Mouse (Mus musculus) ES-Bruce4 (cell line): ENCODE data around the gene Dnmbp. TPM values are rescaled to one million over a fixed set of nuclear protein-coding genes. Genes with fewer than 3 reads are reported as not detected.

ENCODE experiments used
- H3K27ac ChIP-seq: 2 replicates; pipeline ENCODE4 v1.5.1; 2012; ENCODE audit warnings: low read length, inconsistent platforms; ENCODE audit not compliant: insufficient read depth
- H3K27me3 ChIP-seq: 2 replicates; pipeline ENCODE4 v1.6.1; 2012; ENCODE audit warnings: mild to moderate bottlenecking, low read length, inconsistent platforms; ENCODE audit not compliant: control insufficient read depth, poor library complexity, insufficient read depth, severe bottlenecking
- H3K36me3 ChIP-seq: 2 replicates; pipeline ENCODE4 v1.6.1; 2012; ENCODE audit warnings: inconsistent platforms, mild to moderate bottlenecking, low read length, moderate library complexity; ENCODE audit not compliant: control insufficient read depth, poor library complexity, insufficient read depth, severe bottlenecking
- H3K4me1 ChIP-seq: one replicate; pipeline ENCODE4 v1.8.1; 2011; ENCODE audit warnings: low read length; ENCODE audit not compliant: control insufficient read depth, insufficient read depth
- H3K4me3 ChIP-seq: 2 replicates; pipeline ENCODE4 v1.5.1; 2011; ENCODE audit warnings: low read depth, mild to moderate bottlenecking, low read length
- H3K9ac ChIP-seq: 2 replicates; pipeline ENCODE4 v1.6.1; 2012; ENCODE audit warnings: low read depth, mild to moderate bottlenecking, inconsistent platforms; ENCODE audit not compliant: poor library complexity, severe bottlenecking
- H3K9me3 ChIP-seq: replicated peaks from 2 replicates; pipeline ENCODE4 v1.6.1; 2012; ENCODE audit warnings: mild to moderate bottlenecking, low read length, inconsistent platforms; ENCODE audit not compliant: control insufficient read depth, poor library complexity, insufficient read depth, severe bottlenecking
- CTCF ChIP-seq: IDR thresholded peaks from one replicate; pipeline ENCODE4 v1.8.1; 2011; ENCODE audit warnings: low read depth, low read length
- EP300 ChIP-seq: IDR thresholded peaks from 2 replicates; pipeline ENCODE4 v1.6.1; 2011; ENCODE audit warnings: low read depth, low read length; ENCODE audit not compliant: insufficient read depth
- POLR2A ChIP-seq: IDR thresholded peaks from one replicate; pipeline ENCODE4 v1.8.1; 2011; ENCODE audit warnings: low read length; ENCODE audit not compliant: insufficient read depth
- polyA plus RNA-seq: library from polyadenylated mRNA; stranded (reverse); fragments of >200 nt; gene quantifications from 2 replicates; pipeline ENCODE4 v1.2.4, GENCODE M21; 2011; ENCODE audit warnings: low read depth; ENCODE audit not compliant: missing spikeins, insufficient read depth, insufficient read length

Gene Dnmbp
- polyA plus RNA-seq, 1 experiment = 18.6 TPM

DNA sequence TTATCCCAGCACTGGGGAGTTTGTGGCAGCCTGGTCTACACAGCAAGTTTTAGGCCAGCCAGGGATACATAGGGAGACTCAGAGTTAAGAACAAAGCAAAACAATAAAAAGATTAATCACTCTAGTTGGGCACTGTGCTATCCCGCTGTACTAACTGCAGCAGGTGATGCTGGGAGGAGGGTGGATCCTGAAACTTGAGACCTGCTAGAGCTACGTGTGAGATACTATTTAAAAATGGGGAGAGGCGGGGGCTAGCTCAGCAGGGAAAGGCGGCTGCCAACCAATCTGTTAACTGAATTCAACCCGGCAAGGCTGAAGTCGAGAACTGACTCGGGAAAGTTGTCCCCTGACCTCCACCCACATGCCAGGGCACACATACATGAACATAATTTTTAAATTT lies 45.9 kb downstream of the Dnmbp start:
- peak overlapping the region; percentile 60 for H3K27ac ChIP-seq
- peaks cover 8% of the 10 kb centered on the region for H3K4me1 ChIP-seq
- H3K9ac ChIP-seq = 0 out of 2 replicates have a peak overlapping the region, but pooled peaks have one; percentile 32
- no peaks in the 10 kb centered on the region for H3K27me3 ChIP-seq
- H3K9me3 ChIP-seq = no peaks in the 10 kb centered on the region
- H3K36me3 ChIP-seq = no peaks in the 10 kb centered on the region
- peak overlapping the region; percentile 29 for H3K4me3 ChIP-seq
- TF ChIP-seq CTCF (no peak), EP300 (peak; percentile 50; the same call in 1 of the 2 replicates), POLR2A (peak; percentile 42)

DNA sequence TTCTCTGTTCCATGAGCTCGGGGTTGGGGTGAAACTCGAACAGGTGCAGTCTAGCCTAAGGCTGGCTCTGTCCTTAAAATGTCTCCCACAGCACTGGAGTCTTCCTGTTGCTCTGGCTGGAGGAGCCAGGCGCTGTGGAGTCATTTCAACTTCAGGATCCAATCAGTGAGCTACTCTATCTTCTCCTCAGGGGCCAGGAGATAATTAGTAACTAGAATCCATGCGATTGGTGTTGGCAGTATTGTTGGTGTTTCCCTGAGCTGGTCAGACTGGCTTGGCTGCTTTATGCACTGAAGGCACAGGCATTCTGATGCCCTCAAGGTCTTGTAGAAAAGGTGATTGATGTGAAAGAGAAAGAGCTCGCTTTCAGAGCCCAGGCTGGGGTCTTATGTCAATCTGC lies 49.5 kb downstream of the Dnmbp start:
- Histone ChIP-seq H3K27me3 (no peaks in the 10 kb centered on the region), H3K9ac (peak overlapping the region; percentile 46), H3K27ac (peak overlapping the region; percentile 45), H3K36me3 (no peaks in the 10 kb centered on the region), H3K9me3 (no peaks in the 10 kb centered on the region), H3K4me1 (peaks cover 2% of the 10 kb centered on the region), H3K4me3 (peak overlapping the region; percentile 56)
- TF ChIP-seq POLR2A (no peak), CTCF (no peak), EP300 (peak; percentile 41; the same call in 1 of the 2 replicates)

DNA sequence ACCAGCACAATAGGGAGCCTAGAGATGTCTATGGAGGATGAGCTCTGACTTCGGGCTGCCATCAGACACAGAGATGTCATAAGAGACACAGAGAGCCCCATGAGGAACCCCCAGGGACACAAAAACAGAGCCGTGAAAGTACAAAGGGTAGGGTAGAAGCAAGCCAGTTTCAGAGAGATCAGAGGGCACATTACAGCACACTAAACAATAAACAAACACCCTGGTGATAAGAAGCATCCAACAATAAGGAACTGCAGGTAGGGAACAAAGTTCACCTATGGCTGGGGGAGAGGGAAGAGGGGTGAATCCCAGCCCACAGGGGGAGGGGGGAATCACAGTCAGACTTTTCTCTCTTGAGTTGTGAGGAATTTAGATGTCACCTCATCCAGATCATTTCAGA lies 52.3 kb downstream of the Dnmbp start:
- H3K9ac ChIP-seq = no peak overlapping the region
- no peak overlapping the region for H3K27ac ChIP-seq
- no peaks in the 10 kb centered on the region for H3K36me3 ChIP-seq
- no peaks in the 10 kb centered on the region for H3K27me3 ChIP-seq
- H3K9me3 ChIP-seq = no peaks in the 10 kb centered on the region
- no peaks in the 10 kb centered on the region for H3K4me1 ChIP-seq
- no peak for TF ChIP-seq EP300
- TF ChIP-seq POLR2A = no peak
- no peak for TF ChIP-seq CTCF
- H3K4me3 ChIP-seq = no peak overlapping the region

DNA sequence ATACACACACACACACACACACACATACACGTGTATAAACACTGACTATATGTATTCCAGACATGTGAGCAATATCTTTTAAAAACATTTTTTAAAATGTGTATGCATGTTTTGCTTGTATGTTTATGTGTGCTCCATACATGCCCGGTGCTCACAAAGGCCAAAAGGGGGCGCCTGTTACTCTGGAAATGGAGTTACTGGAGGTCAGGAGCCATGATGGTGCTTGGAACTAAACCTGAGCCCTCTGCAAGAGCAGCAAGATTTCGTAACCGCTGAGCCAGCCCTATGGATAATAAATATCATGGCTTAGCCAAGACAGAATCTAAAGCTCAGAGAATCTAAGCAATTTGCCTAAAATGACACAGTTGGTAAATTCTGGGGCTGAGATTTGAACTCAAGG lies 52.7 kb downstream of the Dnmbp start:
- H3K27ac ChIP-seq = no peak overlapping the region
- H3K9me3 ChIP-seq = no peaks in the 10 kb centered on the region
- TF ChIP-seq POLR2A (no peak), CTCF (peak; percentile 23)
- no peak overlapping the region for H3K9ac ChIP-seq
- no peaks in the 10 kb centered on the region for H3K36me3 ChIP-seq
- H3K4me1 ChIP-seq = no peaks in the 10 kb centered on the region
- no peaks in the 10 kb centered on the region for H3K27me3 ChIP-seq
- no peak overlapping the region for H3K4me3 ChIP-seq

DNA sequence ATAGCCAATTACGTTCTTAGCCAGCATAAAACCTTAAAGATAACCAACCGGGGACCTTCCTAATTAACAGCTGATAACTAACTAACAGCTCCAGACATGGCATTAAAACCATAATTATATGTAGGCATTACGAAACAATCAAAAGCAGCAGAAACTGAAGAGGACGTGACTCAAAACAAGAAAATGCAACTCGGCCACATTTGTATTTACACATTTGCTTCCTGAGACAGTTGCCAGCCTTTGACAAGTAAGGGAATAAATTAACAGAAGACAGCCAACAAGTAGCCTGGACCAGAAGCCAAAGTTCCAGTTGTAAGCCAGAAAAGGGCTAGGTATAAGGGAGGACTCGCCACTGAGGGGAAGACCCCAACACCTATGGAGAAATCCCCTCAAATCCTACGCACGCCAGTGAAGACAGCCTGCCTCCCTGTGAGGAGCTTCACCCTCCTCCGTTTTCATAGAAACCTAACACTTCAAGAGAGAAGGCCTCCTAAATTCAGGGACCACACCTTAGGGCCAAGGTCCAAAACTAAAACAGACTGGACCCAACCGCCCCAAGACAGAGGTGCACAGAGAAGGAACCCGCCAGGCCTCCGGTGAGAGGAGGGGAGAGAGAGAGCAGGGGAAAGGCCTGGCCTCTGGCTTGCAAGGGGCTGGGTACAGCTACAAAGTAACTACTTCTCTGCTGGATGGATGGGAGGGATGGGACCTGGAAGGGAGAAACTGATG lies 53.5 kb downstream of the Dnmbp start:
- H3K36me3 ChIP-seq = no peaks in the 10 kb centered on the region
- no peak overlapping the region for H3K9ac ChIP-seq
- H3K4me1 ChIP-seq = no peaks in the 10 kb centered on the region
- TF ChIP-seq EP300 (no peak), CTCF (no peak), POLR2A (no peak)
- H3K4me3 ChIP-seq = no peak overlapping the region
- H3K27ac ChIP-seq = peak overlapping the region; percentile 24; the same call in 1 of the 2 replicates
- no peaks in the 10 kb centered on the region for H3K9me3 ChIP-seq
- H3K27me3 ChIP-seq = no peaks in the 10 kb centered on the region

DNA sequence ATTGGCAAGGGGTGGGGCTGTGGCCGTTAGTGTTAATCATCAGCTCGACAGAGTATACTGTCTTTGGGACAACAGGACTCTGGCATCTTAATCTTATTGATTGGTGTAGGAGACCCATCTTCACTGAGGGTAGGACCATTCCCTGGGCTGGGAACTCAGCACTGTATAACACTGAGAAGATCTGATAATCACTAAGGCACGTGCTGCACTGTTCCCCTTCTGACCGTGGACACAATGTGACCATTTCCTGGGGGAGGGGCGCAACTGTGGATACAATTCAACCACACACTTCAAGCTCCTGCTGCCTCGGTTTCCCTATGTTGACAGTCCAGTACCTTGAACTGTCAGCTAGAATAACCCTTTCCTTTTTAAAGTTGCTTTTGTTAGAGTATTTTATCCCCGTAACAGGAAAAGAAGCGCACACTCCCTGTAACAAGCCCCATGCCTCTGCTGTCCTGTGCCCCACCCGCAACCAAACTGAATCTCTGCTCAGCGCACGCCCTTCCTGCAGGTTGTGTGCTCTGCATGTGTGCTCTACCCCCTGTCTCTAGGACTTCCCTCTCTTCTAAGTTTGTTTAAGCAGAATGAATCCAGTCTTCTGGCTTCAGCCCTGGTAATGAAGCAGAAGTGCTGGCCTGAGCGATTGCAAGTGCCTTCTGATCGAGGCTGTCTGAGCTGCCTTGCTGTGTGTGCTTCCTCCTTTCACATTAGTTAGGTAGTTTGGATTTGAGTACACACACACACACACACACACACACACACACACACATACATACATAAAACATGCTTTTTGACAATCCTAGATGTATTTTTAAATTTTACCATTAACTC lies 55.1 kb downstream of the Dnmbp start:
- no peak overlapping the region for H3K4me3 ChIP-seq
- no peaks in the 10 kb centered on the region for H3K36me3 ChIP-seq
- no peak overlapping the region for H3K9ac ChIP-seq
- no peak overlapping the region for H3K27ac ChIP-seq
- H3K4me1 ChIP-seq = peaks cover 4% of the 10 kb centered on the region
- no peaks in the 10 kb centered on the region for H3K9me3 ChIP-seq
- no peaks in the 10 kb centered on the region for H3K27me3 ChIP-seq
- TF ChIP-seq EP300 (no peak), POLR2A (no peak), CTCF (no peak)
